Mouse (Mus musculus): ENCODE data around the gene Golph3l. TPM values are rescaled to one million over a fixed set of nuclear protein-coding genes. Genes with fewer than 3 reads are reported as not detected.
"Not testable (repeated sequence)": the region's sequence is repeated elsewhere in the genome, so short reads cannot be mapped to it uniquely, and the experiment has no call there.

Golph3l gene
- polyA plus RNA-seq, 1 experiment from 2014 or later: 38.0 TPM

- no peak overlapping the region for H3K27ac ChIP-seq (ENCODE audit: low read length)
- WGBS: 88% methylated on average over 1 of the region's 1 CpGs
- ATAC-seq (ENCODE audit: insufficient number of reproducible peaks, insufficient read depth, low FRiP score, low read depth): no peak
- no peaks in the 10 kb centered on the region for H3K9me3 ChIP-seq (ENCODE audit: control insufficient read depth, low read depth, low read length)
- no peak overlapping the region for H3K4me2 ChIP-seq (replicated peaks; ENCODE audit: low read depth, low read length)
- no peak overlapping the region for H3K9ac ChIP-seq (replicated peaks; ENCODE audit: low read depth, low read length)
- no peaks in the 10 kb centered on the region for H3K4me1 ChIP-seq (ENCODE audit: control insufficient read depth, insufficient read depth, low read length)
- H3K4me3 ChIP-seq (ENCODE audit: low read depth, low read length): no peak overlapping the region
- H3K36me3 ChIP-seq (ENCODE audit: control insufficient read depth, insufficient read depth, low read length): peaks cover 40% of the 10 kb centered on the region
- no peaks in the 10 kb centered on the region for H3K27me3 ChIP-seq (ENCODE audit: control insufficient read depth, insufficient read depth, low read length)
Observed at GRCm38 (mm10) chr3:95613996-95614395, 25.3 kb downstream of the Golph3l start.

GRCm38 (mm10) chr3:95618511-95618910 lies 29.8 kb downstream of the Golph3l start:
- Histone ChIP-seq H3K27me3 (ENCODE audit: control insufficient read depth, insufficient read depth, low read length) (no peaks in the 10 kb centered on the region), H3K9me3 (ENCODE audit: control insufficient read depth, low read depth, low read length) (no peaks in the 10 kb centered on the region), H3K4me1 (ENCODE audit: control insufficient read depth, insufficient read depth, low read length) (no peaks in the 10 kb centered on the region), H3K4me3 (ENCODE audit: low read depth, low read length) (no peak overlapping the region), H3K4me2 (replicated peaks; ENCODE audit: low read depth, low read length) (no peak overlapping the region), H3K9ac (replicated peaks; ENCODE audit: low read depth, low read length) (no peak overlapping the region), H3K36me3 (ENCODE audit: control insufficient read depth, insufficient read depth, low read length) (peaks cover 28% of the 10 kb centered on the region), H3K27ac (ENCODE audit: low read length) (no peak overlapping the region)
- ATAC-seq (ENCODE audit: insufficient number of reproducible peaks, insufficient read depth, low FRiP score, low read depth): no peak
- WGBS: 65% methylated on average over 1 of the region's 1 CpGs

- H3K27me3 ChIP-seq (ENCODE audit: control insufficient read depth, insufficient read depth, low read length): no peaks in the 10 kb centered on the region
- peaks cover 17% of the 10 kb centered on the region for H3K36me3 ChIP-seq (ENCODE audit: control insufficient read depth, insufficient read depth, low read length)
- ATAC-seq (ENCODE audit: insufficient number of reproducible peaks, insufficient read depth, low FRiP score, low read depth): no peak
- WGBS: 75% methylated on average over 1 of the region's 1 CpGs
- no peak overlapping the region for H3K4me2 ChIP-seq (replicated peaks; ENCODE audit: low read depth, low read length)
- H3K4me1 ChIP-seq (ENCODE audit: control insufficient read depth, insufficient read depth, low read length): peaks cover 5% of the 10 kb centered on the region; the same call in 1 of the 2 replicates
- H3K27ac ChIP-seq (ENCODE audit: low read length): no peak overlapping the region
- H3K9ac ChIP-seq (replicated peaks; ENCODE audit: low read depth, low read length): no peak overlapping the region
- H3K4me3 ChIP-seq (ENCODE audit: low read depth, low read length): no peak overlapping the region
- no peaks in the 10 kb centered on the region for H3K9me3 ChIP-seq (ENCODE audit: control insufficient read depth, low read depth, low read length)
Observed at GRCm38 (mm10) chr3:95621241-95621640, 32.5 kb downstream of the Golph3l start.

- not testable (repeated sequence) for ATAC-seq (ENCODE audit: insufficient number of reproducible peaks, insufficient read depth, low FRiP score, low read depth); H3K4me3 ChIP-seq (ENCODE audit: low read depth, low read length); H3K27ac ChIP-seq (ENCODE audit: low read length); H3K9me3 ChIP-seq (ENCODE audit: control insufficient read depth, low read depth, low read length); H3K9ac ChIP-seq (replicated peaks; ENCODE audit: low read depth, low read length); H3K4me2 ChIP-seq (replicated peaks; ENCODE audit: low read depth, low read length); H3K4me1 ChIP-seq (ENCODE audit: control insufficient read depth, insufficient read depth, low read length); H3K27me3 ChIP-seq (ENCODE audit: control insufficient read depth, insufficient read depth, low read length)
- peaks cover 21% of the 10 kb centered on the region for H3K36me3 ChIP-seq (ENCODE audit: control insufficient read depth, insufficient read depth, low read length)
- WGBS: 94% methylated on average over 20 of the region's 20 CpGs
Observed at GRCm38 (mm10) chr3:95622421-95622820, 33.7 kb downstream of the Golph3l start.

- Histone ChIP-seq H3K9ac (replicated peaks; ENCODE audit: low read depth, low read length) (no peak overlapping the region), H3K36me3 (ENCODE audit: control insufficient read depth, insufficient read depth, low read length) (peaks cover 22% of the 10 kb centered on the region), H3K4me3 (ENCODE audit: low read depth, low read length) (no peak overlapping the region), H3K9me3 (ENCODE audit: control insufficient read depth, low read depth, low read length) (no peaks in the 10 kb centered on the region), H3K27ac (ENCODE audit: low read length) (no peak overlapping the region), H3K27me3 (ENCODE audit: control insufficient read depth, insufficient read depth, low read length) (no peaks in the 10 kb centered on the region), H3K4me2 (replicated peaks; ENCODE audit: low read depth, low read length) (no peak overlapping the region), H3K4me1 (ENCODE audit: control insufficient read depth, insufficient read depth, low read length) (peaks cover 5% of the 10 kb centered on the region; the same call in 1 of the 2 replicates)
- 69% methylated on average over 2 of the region's 2 CpGs for WGBS
- ATAC-seq (ENCODE audit: insufficient number of reproducible peaks, insufficient read depth, low FRiP score, low read depth): no peak
Observed at GRCm38 (mm10) chr3:95623551-95623950, 34.8 kb downstream of the Golph3l start.

- H3K27ac ChIP-seq (ENCODE audit: low read length): peak overlapping the region; percentile 69
- not testable (repeated sequence) for H3K27me3 ChIP-seq (ENCODE audit: control insufficient read depth, insufficient read depth, low read length); H3K4me1 ChIP-seq (ENCODE audit: control insufficient read depth, insufficient read depth, low read length); H3K9ac ChIP-seq (replicated peaks; ENCODE audit: low read depth, low read length); ATAC-seq (ENCODE audit: insufficient number of reproducible peaks, insufficient read depth, low FRiP score, low read depth); H3K9me3 ChIP-seq (ENCODE audit: control insufficient read depth, low read depth, low read length)
- peaks cover 24% of the 10 kb centered on the region for H3K36me3 ChIP-seq (ENCODE audit: control insufficient read depth, insufficient read depth, low read length)
- peak overlapping the region; percentile 57 for H3K4me3 ChIP-seq (ENCODE audit: low read depth, low read length)
- peak overlapping the region; percentile 47 for H3K4me2 ChIP-seq (replicated peaks; ENCODE audit: low read depth, low read length)
- 65% methylated on average over 5 of the region's 5 CpGs for WGBS
Observed at GRCm38 (mm10) chr3:95623991-95624515, 35.3 kb downstream of the Golph3l start.

- Histone ChIP-seq H3K4me2 (replicated peaks; ENCODE audit: low read depth, low read length) (peak within 1 kb of the TSS; percentile 70), H3K4me3 (ENCODE audit: low read depth, low read length) (peak within 1 kb of the TSS; percentile 57), H3K27me3 (ENCODE audit: control insufficient read depth, insufficient read depth, low read length) (no peaks in the 10 kb centered on the region), H3K27ac (ENCODE audit: low read length) (peak within 1 kb of the TSS; percentile 76), H3K36me3 (ENCODE audit: control insufficient read depth, insufficient read depth, low read length) (peaks cover 32% of the 10 kb centered on the region), H3K9me3 (ENCODE audit: control insufficient read depth, low read depth, low read length) (no peaks in the 10 kb centered on the region), H3K9ac (replicated peaks; ENCODE audit: low read depth, low read length) (peak within 1 kb of the TSS; percentile 40; the same call in 1 of the 2 replicates), H3K4me1 (ENCODE audit: control insufficient read depth, insufficient read depth, low read length) (peaks cover 5% of the 10 kb centered on the region; the same call in 1 of the 2 replicates)
- under 1% methylated on average over 44 of the region's 44 CpGs for WGBS
- peak; percentile 98 for ATAC-seq (ENCODE audit: insufficient number of reproducible peaks, insufficient read depth, low FRiP score, low read depth)
Observed at GRCm38 (mm10) chr3:95624628-95625503, 36.1 kb downstream of the Golph3l start, which contains the start of gene Ensa. Ensa (plus strand) TSS chr3:95624993.

- Histone ChIP-seq H3K4me1 (ENCODE audit: control insufficient read depth, insufficient read depth, low read length) (peaks cover 5% of the 10 kb centered on the region; the same call in 1 of the 2 replicates), H3K4me3 (ENCODE audit: low read depth, low read length) (no peak overlapping the region), H3K27ac (ENCODE audit: low read length) (no peak overlapping the region), H3K36me3 (ENCODE audit: control insufficient read depth, insufficient read depth, low read length) (peaks cover 57% of the 10 kb centered on the region), H3K27me3 (ENCODE audit: control insufficient read depth, insufficient read depth, low read length) (no peaks in the 10 kb centered on the region), H3K4me2 (replicated peaks; ENCODE audit: low read depth, low read length) (no peak overlapping the region), H3K9me3 (ENCODE audit: control insufficient read depth, low read depth, low read length) (no peaks in the 10 kb centered on the region), H3K9ac (replicated peaks; ENCODE audit: low read depth, low read length) (no peak overlapping the region)
- WGBS: 84% methylated on average over 5 of the region's 5 CpGs
- ATAC-seq (ENCODE audit: insufficient number of reproducible peaks, insufficient read depth, low FRiP score, low read depth): no peak
Observed at GRCm38 (mm10) chr3:95627763-95628162, 39.0 kb downstream of the Golph3l start.
